Mouse (Mus musculus) midbrain, embryonic 16.5 days (tissue): ENCODE measurements around the gene Zap70. TPM values are rescaled to one million over a fixed set of nuclear protein-coding genes. Genes with fewer than 3 reads are reported as not detected.

Experiments used
- ATAC-seq: fragments of 200-750 bp; cut with Nextera tagmentation; 2 replicates; pipeline ENCODE4 v1.8.0; 2017; ENCODE audit warnings: moderate TSS enrichment
- H3K27ac ChIP-seq: fragments of 300-500 bp; sonication (generic); 2 replicates; pipeline ENCODE4 v1.5.1; 2014; ENCODE audit warnings: mild to moderate bottlenecking, low read length, mixed read lengths
- H3K27me3 ChIP-seq: fragments of 300-500 bp; sonication (generic); 2 replicates; pipeline ENCODE4 v1.6.1; 2014; ENCODE audit warnings: low read depth, low read length, mixed read lengths; ENCODE audit not compliant: control insufficient read depth, insufficient read depth
- H3K36me3 ChIP-seq: fragments of 300-500 bp; sonication (generic); 2 replicates; pipeline ENCODE4 v1.6.1; 2014; ENCODE audit warnings: mild to moderate bottlenecking, low read length, moderate library complexity, mixed read lengths; ENCODE audit not compliant: control insufficient read depth, insufficient read depth
- H3K4me1 ChIP-seq: fragments of 300-500 bp; sonication (generic); 2 replicates; pipeline ENCODE4 v1.6.1; 2014; ENCODE audit warnings: mild to moderate bottlenecking, low read length, mixed read lengths; ENCODE audit not compliant: control insufficient read depth, insufficient read depth
- H3K4me2 ChIP-seq: fragments of 300-500 bp; sonication (generic); 2 replicates; pipeline ENCODE4 v1.6.1; 2014; ENCODE audit warnings: mild to moderate bottlenecking, low read length, mixed read lengths
- H3K4me3 ChIP-seq: fragments of 300-500 bp; sonication (generic); 2 replicates; pipeline ENCODE4 v1.5.1; 2014; ENCODE audit warnings: low read depth, mild to moderate bottlenecking, low read length, moderate library complexity, mixed read lengths
- H3K9ac ChIP-seq: fragments of 300-500 bp; sonication (generic); 2 replicates; pipeline ENCODE4 v1.6.1; 2014; ENCODE audit warnings: low read depth, low read length, mixed read lengths
- H3K9me3 ChIP-seq: fragments of 300-500 bp; sonication (generic); replicated peaks from 2 replicates; pipeline ENCODE4 v1.6.1; 2014; ENCODE audit warnings: mild to moderate bottlenecking, low read length, mixed read lengths; ENCODE audit not compliant: control insufficient read depth, poor library complexity, severe bottlenecking
- WGBS: fragments of 180-500 bp; shearing (Covaris S2); extraction: QIAGEN DNeasy Blood & Tissue Kit; methylation state at CpG from one replicate; pipeline ENCODE4 v1.1.7; 2014; 5-methylcytosine and 5-hydroxymethylcytosine counted together
- polyA plus RNA-seq: library from polyadenylated mRNA; unstranded; fragments of >200 nt; fragmentation: Nextera tagmentation; extraction: Ambion mirVana; gene quantifications from 2 replicates; pipeline ENCODE4 v1.2.1, GENCODE M21; 2015

Zap70 gene
- polyA plus RNA-seq, result 2.0 and 2.6 TPM in 2 replicates

GRCm38 (mm10) chr1:36761568-36761967 is at the start of gene Zap70:
Gene Zap70, plus strand, starts transcription at chr1:36761798.
- Histone ChIP-seq H3K4me3 (no peak within 1 kb of the TSS), H3K36me3 (no peaks in the 10 kb centered on the region), H3K27me3 (no peaks in the 10 kb centered on the region), H3K27ac (no peak within 1 kb of the TSS), H3K9me3 (no peaks in the 10 kb centered on the region), H3K9ac (no peak within 1 kb of the TSS), H3K4me2 (no peak within 1 kb of the TSS), H3K4me1 (no peaks in the 10 kb centered on the region)
- no peak for ATAC-seq
- WGBS, result 83% methylated on average over 11 of the region's 11 CpGs

GRCm38 (mm10) chr1:36714311-36714710 is 47.3 kb upstream of the Zap70 start, which contains the start of gene Actr1b:
Gene Actr1b, minus strand, starts transcription at chr1:36714422.
- Histone ChIP-seq H3K27me3 (no peaks in the 10 kb centered on the region), H3K9ac (no peak within 1 kb of the TSS), H3K4me3 (no peak within 1 kb of the TSS), H3K9me3 (no peaks in the 10 kb centered on the region), H3K27ac (no peak within 1 kb of the TSS), H3K36me3 (no peaks in the 10 kb centered on the region), H3K4me1 (no peaks in the 10 kb centered on the region), H3K4me2 (no peak within 1 kb of the TSS)
- ATAC-seq, result no peak
- 84% methylated on average over 5 of the region's 5 CpGs for whole genome bisulfite sequencing

GRCm38 (mm10) chr1:36718786-36719185 is 42.8 kb upstream of the Zap70 start:
- H3K4me3 ChIP-seq, result no peak overlapping the region
- H3K4me1 ChIP-seq, result no peaks in the 10 kb centered on the region
- no peak overlapping the region for H3K9ac ChIP-seq
- H3K4me2 ChIP-seq, result no peak overlapping the region
- ATAC-seq, result no peak
- H3K27me3 ChIP-seq, result no peaks in the 10 kb centered on the region
- no peak overlapping the region for H3K27ac ChIP-seq
- no peaks in the 10 kb centered on the region for H3K36me3 ChIP-seq
- 88% methylated on average over 1 of the region's 1 CpGs for WGBS
- H3K9me3 ChIP-seq, result no peaks in the 10 kb centered on the region

- Histone ChIP-seq H3K4me2 (no peak overlapping the region), H3K9ac (no peak overlapping the region), H3K27ac (no peak overlapping the region), H3K9me3 (no peaks in the 10 kb centered on the region), H3K36me3 (no peaks in the 10 kb centered on the region), H3K27me3 (no peaks in the 10 kb centered on the region), H3K4me3 (no peak overlapping the region), H3K4me1 (no peaks in the 10 kb centered on the region)
- 76% methylated on average over 16 of the region's 16 CpGs for WGBS
- ATAC-seq, result no peak
Measured at GRCm38 (mm10) chr1:36723146-36724056, 38.2 kb upstream of the Zap70 start.

GRCm38 (mm10) chr1:36724057-36724431 is 37.6 kb upstream of the Zap70 start:
- H3K36me3 ChIP-seq, result no peaks in the 10 kb centered on the region
- no peak for ATAC-seq
- no peak overlapping the region for H3K27ac ChIP-seq
- no peaks in the 10 kb centered on the region for H3K27me3 ChIP-seq
- no peak overlapping the region for H3K4me3 ChIP-seq
- no peak overlapping the region for H3K9ac ChIP-seq
- H3K9me3 ChIP-seq, result no peaks in the 10 kb centered on the region
- no peak overlapping the region for H3K4me2 ChIP-seq
- no peaks in the 10 kb centered on the region for H3K4me1 ChIP-seq
- 67% methylated on average over 4 of the region's 4 CpGs for WGBS

GRCm38 (mm10) chr1:36737300-36737699 is 24.3 kb upstream of the Zap70 start:
- Histone ChIP-seq H3K4me2 (no peak overlapping the region), H3K9me3 (no peaks in the 10 kb centered on the region), H3K27me3 (no peaks in the 10 kb centered on the region), H3K27ac (no peak overlapping the region), H3K36me3 (no peaks in the 10 kb centered on the region), H3K4me3 (no peak overlapping the region), H3K4me1 (no peaks in the 10 kb centered on the region), H3K9ac (no peak overlapping the region)
- WGBS, result 13% methylated on average over 4 of the region's 4 CpGs
- ATAC-seq, result peak; percentile 70

GRCm38 (mm10) chr1:36739231-36739630 is 22.4 kb upstream of the Zap70 start:
- WGBS, result 61% methylated on average over 5 of the region's 5 CpGs
- ATAC-seq, result no peak
- H3K27me3 ChIP-seq, result no peaks in the 10 kb centered on the region
- H3K27ac ChIP-seq, result no peak overlapping the region
- no peak overlapping the region for H3K9ac ChIP-seq
- H3K36me3 ChIP-seq, result no peaks in the 10 kb centered on the region
- H3K4me2 ChIP-seq, result no peak overlapping the region
- H3K9me3 ChIP-seq, result no peaks in the 10 kb centered on the region
- H3K4me3 ChIP-seq, result no peak overlapping the region
- H3K4me1 ChIP-seq, result peaks cover 3% of the 10 kb centered on the region; the same call in 1 of the 2 replicates

GRCm38 (mm10) chr1:36743046-36743445 is 18.6 kb upstream of the Zap70 start:
- ATAC-seq, result no peak
- Histone ChIP-seq H3K9ac (no peak overlapping the region), H3K4me2 (no peak overlapping the region), H3K4me3 (no peak overlapping the region), H3K9me3 (no peaks in the 10 kb centered on the region), H3K27ac (no peak overlapping the region), H3K36me3 (no peaks in the 10 kb centered on the region), H3K27me3 (no peaks in the 10 kb centered on the region), H3K4me1 (peaks cover 6% of the 10 kb centered on the region; the same call in 1 of the 2 replicates)
- WGBS, result 82% methylated on average over 9 of the region's 9 CpGs

GRCm38 (mm10) chr1:36744268-36744944 is 17.2 kb upstream of the Zap70 start:
- Histone ChIP-seq H3K27ac (peak overlapping the region; percentile 68), H3K9ac (peak overlapping the region; percentile 37; the same call in 1 of the 2 replicates), H3K36me3 (no peaks in the 10 kb centered on the region), H3K4me2 (peak overlapping the region; percentile 58), H3K4me1 (peaks cover 6% of the 10 kb centered on the region; the same call in 1 of the 2 replicates), H3K27me3 (no peaks in the 10 kb centered on the region), H3K9me3 (no peaks in the 10 kb centered on the region), H3K4me3 (peak overlapping the region; percentile 24)
- WGBS, result 15% methylated on average over 17 of the region's 17 CpGs
- ATAC-seq, result peak; percentile 90
